Mouse (Mus musculus): Measurements from ENCODE around the gene Dcaf5. TPM values are rescaled to one million over a fixed set of nuclear protein-coding genes. Genes with fewer than 3 reads are reported as not detected.

Dcaf5 gene
- polyA plus RNA-seq, 1 experiment from 2014 or later: 7.4 TPM

GRCm38 (mm10) chr12:80396397-80396796 is 40.0 kb downstream of the Dcaf5 start:
- WGBS: 59% methylated on average over 6 of the region's 6 CpGs
- H3K27ac ChIP-seq (ENCODE audit: low read depth, low read length): no peak overlapping the region
- TF ChIP-seq CTCF (IDR thresholded peaks at IDR 0.05; ENCODE audit: low read depth): 0 out of 2 replicates have a peak, but pooled peaks have one; percentile 18
- H3K36me3 ChIP-seq (ENCODE audit: control insufficient read depth, insufficient read depth): peaks cover 41% of the 10 kb centered on the region
- no peaks in the 10 kb centered on the region for H3K27me3 ChIP-seq (replicated peaks; ENCODE audit: control insufficient read depth, insufficient read depth, low read length)
- H3K9me3 ChIP-seq (ENCODE audit: control insufficient read depth): no peaks in the 10 kb centered on the region
- H3K4me1 ChIP-seq (replicated peaks; ENCODE audit: control insufficient read depth, insufficient read depth, low read length): no peaks in the 10 kb centered on the region
- H3K4me3 ChIP-seq (ENCODE audit: low read depth, low read length): no peak overlapping the region
- no peak overlapping the region for H3K9ac ChIP-seq (ENCODE audit: low read depth, low read length)
- ATAC-seq: no peak
- no peak overlapping the region for H3K4me2 ChIP-seq (replicated peaks; ENCODE audit: low read depth)

GRCm38 (mm10) chr12:80395270-80395669 is 41.1 kb downstream of the Dcaf5 start:
- Histone ChIP-seq H3K36me3 (ENCODE audit: control insufficient read depth, insufficient read depth) (peaks cover 41% of the 10 kb centered on the region), H3K9ac (ENCODE audit: low read depth, low read length) (no peak overlapping the region), H3K4me3 (ENCODE audit: low read depth, low read length) (no peak overlapping the region), H3K27ac (ENCODE audit: low read depth, low read length) (no peak overlapping the region), H3K4me2 (replicated peaks; ENCODE audit: low read depth) (no peak overlapping the region), H3K4me1 (replicated peaks; ENCODE audit: control insufficient read depth, insufficient read depth, low read length) (no peaks in the 10 kb centered on the region), H3K9me3 (ENCODE audit: control insufficient read depth) (no peaks in the 10 kb centered on the region), H3K27me3 (replicated peaks; ENCODE audit: control insufficient read depth, insufficient read depth, low read length) (no peaks in the 10 kb centered on the region)
- ATAC-seq: no peak
- TF ChIP-seq CTCF (IDR thresholded peaks at IDR 0.05; ENCODE audit: low read depth): no peak
- 92% methylated on average over 4 of the region's 4 CpGs for WGBS

- peak; percentile 32; the same call in 1 of the 2 replicates for TF ChIP-seq CTCF (IDR thresholded peaks at IDR 0.05; ENCODE audit: low read depth)
- WGBS: 86% methylated on average over 2 of the region's 2 CpGs
- no peak overlapping the region for H3K9ac ChIP-seq (ENCODE audit: low read depth, low read length)
- H3K4me3 ChIP-seq (ENCODE audit: low read depth, low read length): no peak overlapping the region
- H3K4me1 ChIP-seq (replicated peaks; ENCODE audit: control insufficient read depth, insufficient read depth, low read length): no peaks in the 10 kb centered on the region
- H3K27me3 ChIP-seq (replicated peaks; ENCODE audit: control insufficient read depth, insufficient read depth, low read length): no peaks in the 10 kb centered on the region
- no peak overlapping the region for H3K4me2 ChIP-seq (replicated peaks; ENCODE audit: low read depth)
- H3K27ac ChIP-seq (ENCODE audit: low read depth, low read length): no peak overlapping the region
- H3K9me3 ChIP-seq (ENCODE audit: control insufficient read depth): no peaks in the 10 kb centered on the region
- peaks cover 41% of the 10 kb centered on the region for H3K36me3 ChIP-seq (ENCODE audit: control insufficient read depth, insufficient read depth)
- no peak for ATAC-seq
Measured at GRCm38 (mm10) chr12:80394045-80394444, 42.4 kb downstream of the Dcaf5 start.

- 50% methylated on average over 3 of the region's 3 CpGs for WGBS
- Histone ChIP-seq H3K27me3 (replicated peaks; ENCODE audit: control insufficient read depth, insufficient read depth, low read length) (no peaks in the 10 kb centered on the region), H3K27ac (ENCODE audit: low read depth, low read length) (no peak overlapping the region), H3K4me2 (replicated peaks; ENCODE audit: low read depth) (no peak overlapping the region), H3K4me3 (ENCODE audit: low read depth, low read length) (no peak overlapping the region), H3K36me3 (ENCODE audit: control insufficient read depth, insufficient read depth) (peaks cover 9% of the 10 kb centered on the region), H3K9ac (ENCODE audit: low read depth, low read length) (no peak overlapping the region), H3K9me3 (ENCODE audit: control insufficient read depth) (no peaks in the 10 kb centered on the region), H3K4me1 (replicated peaks; ENCODE audit: control insufficient read depth, insufficient read depth, low read length) (no peaks in the 10 kb centered on the region)
- TF ChIP-seq CTCF (IDR thresholded peaks at IDR 0.05; ENCODE audit: low read depth): peak; percentile 77
- no peak for ATAC-seq
Measured at GRCm38 (mm10) chr12:80389448-80389847, 47.0 kb downstream of the Dcaf5 start.

- Histone ChIP-seq H3K4me1 (replicated peaks; ENCODE audit: control insufficient read depth, insufficient read depth, low read length) (no peaks in the 10 kb centered on the region), H3K9me3 (ENCODE audit: control insufficient read depth) (no peaks in the 10 kb centered on the region), H3K27me3 (replicated peaks; ENCODE audit: control insufficient read depth, insufficient read depth, low read length) (no peaks in the 10 kb centered on the region), H3K4me3 (ENCODE audit: low read depth, low read length) (no peak overlapping the region), H3K27ac (ENCODE audit: low read depth, low read length) (no peak overlapping the region), H3K9ac (ENCODE audit: low read depth, low read length) (no peak overlapping the region), H3K36me3 (ENCODE audit: control insufficient read depth, insufficient read depth) (peaks cover 21% of the 10 kb centered on the region; the same call in 1 of the 2 replicates), H3K4me2 (replicated peaks; ENCODE audit: low read depth) (no peak overlapping the region)
- 93% methylated on average over 5 of the region's 5 CpGs for WGBS
- ATAC-seq: no peak
- TF ChIP-seq CTCF (IDR thresholded peaks at IDR 0.05; ENCODE audit: low read depth): no peak
Measured at GRCm38 (mm10) chr12:80387326-80387725, 49.1 kb downstream of the Dcaf5 start.

GRCm38 (mm10) chr12:80385361-80385760 is 51.0 kb downstream of the Dcaf5 start:
- Histone ChIP-seq H3K27ac (ENCODE audit: low read depth, low read length) (no peak overlapping the region), H3K36me3 (ENCODE audit: control insufficient read depth, insufficient read depth) (peaks cover 30% of the 10 kb centered on the region; the same call in 1 of the 2 replicates), H3K9ac (ENCODE audit: low read depth, low read length) (no peak overlapping the region), H3K4me3 (ENCODE audit: low read depth, low read length) (no peak overlapping the region), H3K4me2 (replicated peaks; ENCODE audit: low read depth) (no peak overlapping the region), H3K27me3 (replicated peaks; ENCODE audit: control insufficient read depth, insufficient read depth, low read length) (no peaks in the 10 kb centered on the region), H3K4me1 (replicated peaks; ENCODE audit: control insufficient read depth, insufficient read depth, low read length) (no peaks in the 10 kb centered on the region), H3K9me3 (ENCODE audit: control insufficient read depth) (no peaks in the 10 kb centered on the region)
- WGBS: 71% methylated on average over 1 of the region's 1 CpGs
- TF ChIP-seq CTCF (IDR thresholded peaks at IDR 0.05; ENCODE audit: low read depth): no peak
- ATAC-seq: no peak

- no peaks in the 10 kb centered on the region for H3K27me3 ChIP-seq (replicated peaks; ENCODE audit: control insufficient read depth, insufficient read depth, low read length)
- no peaks in the 10 kb centered on the region for H3K4me1 ChIP-seq (replicated peaks; ENCODE audit: control insufficient read depth, insufficient read depth, low read length)
- H3K36me3 ChIP-seq (ENCODE audit: control insufficient read depth, insufficient read depth): peaks cover 33% of the 10 kb centered on the region; the same call in 1 of the 2 replicates
- H3K4me2 ChIP-seq (replicated peaks; ENCODE audit: low read depth): no peak overlapping the region
- H3K4me3 ChIP-seq (ENCODE audit: low read depth, low read length): no peak overlapping the region
- no peaks in the 10 kb centered on the region for H3K9me3 ChIP-seq (ENCODE audit: control insufficient read depth)
- 92% methylated on average over 8 of the region's 8 CpGs for WGBS
- TF ChIP-seq CTCF (IDR thresholded peaks at IDR 0.05; ENCODE audit: low read depth): no peak
- ATAC-seq: no peak
- no peak overlapping the region for H3K27ac ChIP-seq (ENCODE audit: low read depth, low read length)
- no peak overlapping the region for H3K9ac ChIP-seq (ENCODE audit: low read depth, low read length)
Measured at GRCm38 (mm10) chr12:80383478-80383877, 52.9 kb downstream of the Dcaf5 start.
